Mouse (Mus musculus): ENCODE measurements around the gene Epb41l4b. TPM values are rescaled to one million over a fixed set of nuclear protein-coding genes. Genes with fewer than 3 reads are reported as not detected.

Epb41l4b gene
- polyA plus RNA-seq, 1 experiment from 2014 or later, result 2.9 TPM

DNA sequence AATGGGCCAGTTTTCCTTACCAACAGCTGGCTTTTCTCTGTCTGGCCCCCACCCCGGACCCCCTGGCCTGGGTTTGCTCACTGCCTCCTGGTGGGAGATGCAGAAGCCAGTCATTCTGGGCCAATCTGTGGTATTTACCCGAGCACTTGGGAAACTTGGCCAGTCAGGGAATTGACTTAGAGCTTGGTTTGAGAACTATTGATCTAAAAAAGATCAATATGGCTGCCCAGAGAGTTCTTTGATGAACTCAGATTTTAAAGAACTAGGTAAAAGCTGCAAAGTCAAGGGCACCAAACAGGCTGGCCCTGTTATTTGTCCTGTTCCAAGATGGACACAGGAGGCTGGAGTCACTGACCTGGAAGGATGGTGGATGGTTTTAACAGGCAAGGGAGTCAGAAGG is 84.6 kb downstream of the Epb41l4b start:
- Histone ChIP-seq H3K4me3 (ENCODE audit: low read depth, low read length) (no peak overlapping the region), H3K27ac (replicated peaks; ENCODE audit: low read depth, low read length) (no peak overlapping the region), H3K4me1 (ENCODE audit: control insufficient read depth, insufficient read depth, low read length) (no peaks in the 10 kb centered on the region), H3K4me2 (ENCODE audit: low read depth, severe bottlenecking) (no peak overlapping the region), H3K27me3 (ENCODE audit: control insufficient read depth, insufficient read depth, low read length) (no peaks in the 10 kb centered on the region), H3K36me3 (ENCODE audit: control insufficient read depth, insufficient read depth, low read length) (no peaks in the 10 kb centered on the region), H3K9me3 (ENCODE audit: control insufficient read depth, low read length) (no peaks in the 10 kb centered on the region), H3K9ac (ENCODE audit: low read length) (no peak overlapping the region)
- 93% methylated on average over 2 of the region's 2 CpGs for WGBS
- no peak for DNase-seq (ENCODE audit: low spot score)
- ATAC-seq (ENCODE audit: insufficient number of reproducible peaks, low FRiP score, low TSS enrichment, low read depth), result no peak

DNA sequence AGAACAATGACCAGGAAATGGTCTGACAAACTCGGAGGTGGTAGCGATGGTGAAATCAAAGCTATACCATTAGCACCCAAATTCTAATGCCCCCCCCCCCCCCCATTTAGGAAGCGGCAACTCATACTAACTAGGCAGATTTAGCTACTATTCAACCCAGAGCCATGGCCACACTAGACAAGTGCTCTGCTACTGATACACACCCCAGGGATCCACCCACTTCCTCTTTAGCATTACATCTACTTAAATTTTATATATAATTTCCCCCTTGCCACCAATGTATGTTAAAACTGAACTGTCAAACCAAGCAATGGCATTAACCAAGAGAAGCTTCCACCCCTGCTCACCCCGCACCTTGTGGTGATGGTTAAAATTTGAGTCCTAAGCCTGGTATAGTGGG is 85.6 kb downstream of the Epb41l4b start:
- Histone ChIP-seq H3K4me2 (ENCODE audit: low read depth, severe bottlenecking) (no peak overlapping the region), H3K27me3 (ENCODE audit: control insufficient read depth, insufficient read depth, low read length) (no peaks in the 10 kb centered on the region), H3K4me3 (ENCODE audit: low read depth, low read length) (no peak overlapping the region), H3K9me3 (ENCODE audit: control insufficient read depth, low read length) (no peaks in the 10 kb centered on the region), H3K36me3 (ENCODE audit: control insufficient read depth, insufficient read depth, low read length) (no peaks in the 10 kb centered on the region), H3K27ac (replicated peaks; ENCODE audit: low read depth, low read length) (no peak overlapping the region), H3K4me1 (ENCODE audit: control insufficient read depth, insufficient read depth, low read length) (no peaks in the 10 kb centered on the region), H3K9ac (ENCODE audit: low read length) (no peak overlapping the region)
- 90% methylated on average over 4 of the region's 4 CpGs for WGBS
- ATAC-seq (ENCODE audit: insufficient number of reproducible peaks, low FRiP score, low TSS enrichment, low read depth), result no peak
- DNase-seq (ENCODE audit: low spot score), result no peak

GRCm38 (mm10) chr4:57055635-57056034 is 87.6 kb downstream of the Epb41l4b start:
- Histone ChIP-seq H3K9me3 (ENCODE audit: control insufficient read depth, low read length) (no peaks in the 10 kb centered on the region), H3K4me1 (ENCODE audit: control insufficient read depth, insufficient read depth, low read length) (no peaks in the 10 kb centered on the region), H3K27me3 (ENCODE audit: control insufficient read depth, insufficient read depth, low read length) (no peaks in the 10 kb centered on the region), H3K36me3 (ENCODE audit: control insufficient read depth, insufficient read depth, low read length) (no peaks in the 10 kb centered on the region), H3K27ac (replicated peaks; ENCODE audit: low read depth, low read length) (no peak overlapping the region), H3K4me3 (ENCODE audit: low read depth, low read length) (no peak overlapping the region), H3K9ac (ENCODE audit: low read length) (no peak overlapping the region), H3K4me2 (ENCODE audit: low read depth, severe bottlenecking) (no peak overlapping the region)
- 88% methylated on average over 7 of the region's 7 CpGs for WGBS
- no peak for DNase-seq (ENCODE audit: low spot score)
- ATAC-seq (ENCODE audit: insufficient number of reproducible peaks, low FRiP score, low TSS enrichment, low read depth), result no peak

GRCm38 (mm10) chr4:57049281-57049921 is 93.8 kb downstream of the Epb41l4b start:
- no peaks in the 10 kb centered on the region for H3K36me3 ChIP-seq (ENCODE audit: control insufficient read depth, insufficient read depth, low read length)
- no peaks in the 10 kb centered on the region for H3K9me3 ChIP-seq (ENCODE audit: control insufficient read depth, low read length)
- DNase-seq (ENCODE audit: low spot score), result no peak
- H3K4me1 ChIP-seq (ENCODE audit: control insufficient read depth, insufficient read depth, low read length), result no peaks in the 10 kb centered on the region
- no peak overlapping the region for H3K4me2 ChIP-seq (ENCODE audit: low read depth, severe bottlenecking)
- 74% methylated on average over 5 of the region's 5 CpGs for WGBS
- no peak overlapping the region for H3K4me3 ChIP-seq (ENCODE audit: low read depth, low read length)
- H3K27ac ChIP-seq (replicated peaks; ENCODE audit: low read depth, low read length), result no peak overlapping the region
- H3K27me3 ChIP-seq (ENCODE audit: control insufficient read depth, insufficient read depth, low read length), result no peaks in the 10 kb centered on the region
- no peak overlapping the region for H3K9ac ChIP-seq (ENCODE audit: low read length)
- no peak for ATAC-seq (ENCODE audit: insufficient number of reproducible peaks, low FRiP score, low TSS enrichment, low read depth)

DNA sequence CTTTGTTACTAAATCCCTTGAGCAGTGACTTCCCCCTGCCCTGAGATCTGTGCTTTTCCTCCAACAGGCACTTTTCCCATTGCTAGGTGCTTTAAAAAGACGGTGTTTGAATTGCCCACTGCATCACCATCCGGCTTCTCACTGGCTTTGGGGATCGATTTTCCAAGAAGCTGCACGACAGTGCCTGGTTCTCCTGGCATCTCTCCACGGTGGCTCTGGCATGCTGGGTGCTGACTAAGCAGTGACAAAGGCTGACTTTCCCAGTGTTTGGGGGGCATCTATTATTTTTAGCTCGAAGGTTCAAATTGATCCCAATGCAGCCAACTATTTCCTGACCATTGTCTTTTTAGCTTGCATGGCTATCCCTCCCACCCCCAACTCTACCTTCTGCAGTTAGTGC is 94.7 kb downstream of the Epb41l4b start:
- WGBS, result 76% methylated on average over 6 of the region's 6 CpGs
- H3K4me2 ChIP-seq (ENCODE audit: low read depth, severe bottlenecking), result no peak overlapping the region
- H3K27me3 ChIP-seq (ENCODE audit: control insufficient read depth, insufficient read depth, low read length), result no peaks in the 10 kb centered on the region
- H3K36me3 ChIP-seq (ENCODE audit: control insufficient read depth, insufficient read depth, low read length), result no peaks in the 10 kb centered on the region
- H3K4me3 ChIP-seq (ENCODE audit: low read depth, low read length), result no peak overlapping the region
- H3K9me3 ChIP-seq (ENCODE audit: control insufficient read depth, low read length), result no peaks in the 10 kb centered on the region
- no peaks in the 10 kb centered on the region for H3K4me1 ChIP-seq (ENCODE audit: control insufficient read depth, insufficient read depth, low read length)
- ATAC-seq (ENCODE audit: insufficient number of reproducible peaks, low FRiP score, low TSS enrichment, low read depth), result no peak
- DNase-seq (ENCODE audit: low spot score), result no peak
- no peak overlapping the region for H3K9ac ChIP-seq (ENCODE audit: low read length)
- H3K27ac ChIP-seq (replicated peaks; ENCODE audit: low read depth, low read length), result no peak overlapping the region

DNA sequence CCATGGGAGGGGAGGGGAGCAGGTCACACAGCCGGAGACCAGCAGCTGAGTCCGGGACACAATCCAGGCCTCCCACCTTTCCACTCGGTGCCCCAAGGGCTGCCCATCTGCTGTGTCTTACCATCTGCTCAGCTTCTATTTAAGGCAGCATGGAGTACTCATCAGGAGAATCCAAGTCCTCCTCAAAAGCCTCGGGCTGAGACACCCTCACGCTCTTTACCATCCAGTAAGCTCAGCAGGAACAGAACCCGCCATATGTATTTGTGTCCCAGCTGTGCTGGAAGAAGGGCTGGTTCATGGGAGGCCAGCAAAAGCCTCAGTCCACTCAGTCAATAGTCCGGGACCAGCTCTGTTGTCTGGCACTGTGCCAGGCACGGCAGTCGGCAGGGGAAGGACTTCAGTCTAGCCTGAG is 97.1 kb downstream of the Epb41l4b start:
- no peak for DNase-seq (ENCODE audit: low spot score)
- no peak overlapping the region for H3K4me2 ChIP-seq (ENCODE audit: low read depth, severe bottlenecking)
- H3K4me1 ChIP-seq (ENCODE audit: control insufficient read depth, insufficient read depth, low read length), result no peaks in the 10 kb centered on the region
- H3K4me3 ChIP-seq (ENCODE audit: low read depth, low read length), result no peak overlapping the region
- H3K36me3 ChIP-seq (ENCODE audit: control insufficient read depth, insufficient read depth, low read length), result no peaks in the 10 kb centered on the region
- no peak overlapping the region for H3K27ac ChIP-seq (replicated peaks; ENCODE audit: low read depth, low read length)
- no peaks in the 10 kb centered on the region for H3K9me3 ChIP-seq (ENCODE audit: control insufficient read depth, low read length)
- no peaks in the 10 kb centered on the region for H3K27me3 ChIP-seq (ENCODE audit: control insufficient read depth, insufficient read depth, low read length)
- no peak for ATAC-seq (ENCODE audit: insufficient number of reproducible peaks, low FRiP score, low TSS enrichment, low read depth)
- H3K9ac ChIP-seq (ENCODE audit: low read length), result no peak overlapping the region
- WGBS, result 82% methylated on average over 9 of the region's 9 CpGs

DNA sequence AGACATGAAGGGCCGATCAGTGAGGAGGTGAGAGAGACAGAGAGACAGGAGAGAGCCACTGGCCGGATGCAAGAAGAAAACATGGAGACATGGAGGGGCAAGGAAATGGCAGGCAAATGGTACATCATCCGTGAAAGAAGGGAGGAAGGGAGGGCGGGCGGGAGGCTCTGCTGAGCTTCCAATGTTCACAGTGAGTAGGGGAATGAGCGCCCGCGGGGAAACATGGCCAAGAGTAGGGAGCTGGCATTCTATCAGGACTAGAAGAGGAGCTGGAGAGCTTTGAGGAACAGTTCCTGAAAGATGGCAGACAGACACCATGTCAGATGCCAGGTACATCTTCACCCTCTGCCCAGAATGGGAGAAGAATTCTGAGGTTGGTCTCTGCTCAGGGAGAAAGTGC is 99.6 kb downstream of the Epb41l4b start:
- no peaks in the 10 kb centered on the region for H3K27me3 ChIP-seq (ENCODE audit: control insufficient read depth, insufficient read depth, low read length)
- H3K9me3 ChIP-seq (ENCODE audit: control insufficient read depth, low read length), result no peaks in the 10 kb centered on the region
- H3K9ac ChIP-seq (ENCODE audit: low read length), result no peak overlapping the region
- no peak for DNase-seq (ENCODE audit: low spot score)
- 93% methylated on average over 8 of the region's 8 CpGs for WGBS
- no peaks in the 10 kb centered on the region for H3K36me3 ChIP-seq (ENCODE audit: control insufficient read depth, insufficient read depth, low read length)
- H3K4me3 ChIP-seq (ENCODE audit: low read depth, low read length), result no peak overlapping the region
- no peak overlapping the region for H3K27ac ChIP-seq (replicated peaks; ENCODE audit: low read depth, low read length)
- peaks cover 7% of the 10 kb centered on the region for H3K4me1 ChIP-seq (ENCODE audit: control insufficient read depth, insufficient read depth, low read length)
- H3K4me2 ChIP-seq (ENCODE audit: low read depth, severe bottlenecking), result no peak overlapping the region
- no peak for ATAC-seq (ENCODE audit: insufficient number of reproducible peaks, low FRiP score, low TSS enrichment, low read depth)

DNA sequence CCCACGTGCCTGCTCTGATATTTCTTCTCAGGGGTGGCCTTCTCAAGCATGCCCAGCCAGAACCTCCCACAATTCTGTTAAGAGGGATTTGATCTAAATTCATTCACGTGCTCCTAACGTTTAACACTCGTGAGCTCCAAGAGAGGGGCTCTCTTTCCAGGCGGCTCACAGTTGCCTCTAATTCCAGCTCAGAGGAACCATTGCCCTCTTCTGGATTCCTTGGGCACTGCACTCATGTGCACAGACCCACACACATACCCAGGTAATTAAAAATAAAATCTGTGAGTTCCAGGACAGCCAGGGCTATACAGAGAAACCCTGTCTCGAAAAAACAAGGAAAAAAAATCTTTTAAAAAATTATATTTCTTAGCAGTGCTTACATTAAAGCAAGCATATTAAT is 101.6 kb downstream of the Epb41l4b start:
- peaks cover 7% of the 10 kb centered on the region for H3K4me1 ChIP-seq (ENCODE audit: control insufficient read depth, insufficient read depth, low read length)
- H3K36me3 ChIP-seq (ENCODE audit: control insufficient read depth, insufficient read depth, low read length), result no peaks in the 10 kb centered on the region
- DNase-seq (ENCODE audit: low spot score) (no peak), ATAC-seq (ENCODE audit: insufficient number of reproducible peaks, low FRiP score, low TSS enrichment, low read depth) (no peak)
- no peak overlapping the region for H3K4me2 ChIP-seq (ENCODE audit: low read depth, severe bottlenecking)
- H3K27me3 ChIP-seq (ENCODE audit: control insufficient read depth, insufficient read depth, low read length), result no peaks in the 10 kb centered on the region
- H3K9me3 ChIP-seq (ENCODE audit: control insufficient read depth, low read length), result no peaks in the 10 kb centered on the region
- no peak overlapping the region for H3K4me3 ChIP-seq (ENCODE audit: low read depth, low read length)
- H3K9ac ChIP-seq (ENCODE audit: low read length), result no peak overlapping the region
- WGBS, result 90% methylated on average over 6 of the region's 6 CpGs
- H3K27ac ChIP-seq (replicated peaks; ENCODE audit: low read depth, low read length), result no peak overlapping the region

DNA sequence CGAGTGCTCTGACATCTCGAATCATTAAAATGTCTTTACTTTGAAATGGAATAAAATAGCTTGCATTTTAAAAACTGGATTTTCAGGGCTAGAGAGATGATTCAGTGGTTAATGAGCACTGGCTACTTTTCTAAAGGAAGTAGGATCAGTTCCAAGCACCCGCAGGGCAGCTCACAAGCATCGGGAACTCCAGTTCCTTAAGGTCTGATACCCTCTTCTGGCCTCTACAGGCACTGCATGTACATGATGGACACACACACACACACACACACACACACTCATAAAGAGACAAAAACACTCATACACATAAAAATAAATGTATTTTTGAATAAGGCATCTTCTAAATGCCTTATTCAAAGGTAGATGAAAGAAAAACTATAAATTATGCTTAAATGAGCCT is 102.0 kb downstream of the Epb41l4b start:
- 97% methylated on average over 4 of the region's 4 CpGs for WGBS
- Histone ChIP-seq H3K4me2 (ENCODE audit: low read depth, severe bottlenecking) (no peak overlapping the region), H3K4me1 (ENCODE audit: control insufficient read depth, insufficient read depth, low read length) (peaks cover 7% of the 10 kb centered on the region), H3K27me3 (ENCODE audit: control insufficient read depth, insufficient read depth, low read length) (no peaks in the 10 kb centered on the region), H3K27ac (replicated peaks; ENCODE audit: low read depth, low read length) (no peak overlapping the region), H3K9me3 (ENCODE audit: control insufficient read depth, low read length) (no peaks in the 10 kb centered on the region), H3K4me3 (ENCODE audit: low read depth, low read length) (no peak overlapping the region), H3K36me3 (ENCODE audit: control insufficient read depth, insufficient read depth, low read length) (no peaks in the 10 kb centered on the region), H3K9ac (ENCODE audit: low read length) (no peak overlapping the region)
- ATAC-seq (ENCODE audit: insufficient number of reproducible peaks, low FRiP score, low TSS enrichment, low read depth) (no peak), DNase-seq (ENCODE audit: low spot score) (no peak)

Data from limb, embryonic 11.5 days (tissue).